Mouse (Mus musculus) R1 (cell line): ENCODE data around the gene Gm7137.
"Not testable (repeated sequence)": the region's sequence is repeated elsewhere in the genome, so short reads cannot be mapped to it uniquely, and the experiment has no call there.

Experiments used
- DNase-seq: peaks from one replicate; pipeline ENCODE4 v3.0.0-alpha.2; 2018; ENCODE audit warnings: low read depth, low spot score

Gene Gm7137

GRCm38 (mm10) chr10:77752312-77752711 lies 35.7 kb downstream of the Gm7137 start:
- DNase-seq, result not testable (repeated sequence)

DNA sequence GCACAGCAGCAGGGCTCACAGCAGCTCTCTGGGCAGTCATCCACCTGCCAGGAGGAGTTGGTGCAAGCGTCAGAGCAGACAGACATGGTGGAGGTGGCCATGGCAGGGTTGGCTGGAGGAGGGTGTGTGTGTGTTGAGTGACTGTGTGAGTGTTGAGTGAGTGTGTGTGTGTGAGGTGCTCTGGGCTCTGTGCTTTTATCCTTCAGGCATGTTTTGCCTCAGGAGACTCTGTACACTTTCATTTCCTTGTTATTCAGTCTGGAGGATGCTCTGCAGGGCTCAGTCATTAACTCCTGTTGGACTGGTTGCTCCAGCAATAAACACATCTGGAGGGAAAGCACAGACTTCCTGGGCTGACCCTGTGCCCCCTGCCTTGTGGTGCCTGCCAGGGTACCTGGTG lies 36.7 kb downstream of the Gm7137 start, which contains the start of gene Gm9736:
Gene Gm9736, minus strand, starts transcription at position 101 of the 400 bp plus-strand sequence.
- not testable (repeated sequence) for DNase-seq

GRCm38 (mm10) chr10:77750686-77751085 lies 37.3 kb downstream of the Gm7137 start:
- DNase-seq, result not testable (repeated sequence)

DNA sequence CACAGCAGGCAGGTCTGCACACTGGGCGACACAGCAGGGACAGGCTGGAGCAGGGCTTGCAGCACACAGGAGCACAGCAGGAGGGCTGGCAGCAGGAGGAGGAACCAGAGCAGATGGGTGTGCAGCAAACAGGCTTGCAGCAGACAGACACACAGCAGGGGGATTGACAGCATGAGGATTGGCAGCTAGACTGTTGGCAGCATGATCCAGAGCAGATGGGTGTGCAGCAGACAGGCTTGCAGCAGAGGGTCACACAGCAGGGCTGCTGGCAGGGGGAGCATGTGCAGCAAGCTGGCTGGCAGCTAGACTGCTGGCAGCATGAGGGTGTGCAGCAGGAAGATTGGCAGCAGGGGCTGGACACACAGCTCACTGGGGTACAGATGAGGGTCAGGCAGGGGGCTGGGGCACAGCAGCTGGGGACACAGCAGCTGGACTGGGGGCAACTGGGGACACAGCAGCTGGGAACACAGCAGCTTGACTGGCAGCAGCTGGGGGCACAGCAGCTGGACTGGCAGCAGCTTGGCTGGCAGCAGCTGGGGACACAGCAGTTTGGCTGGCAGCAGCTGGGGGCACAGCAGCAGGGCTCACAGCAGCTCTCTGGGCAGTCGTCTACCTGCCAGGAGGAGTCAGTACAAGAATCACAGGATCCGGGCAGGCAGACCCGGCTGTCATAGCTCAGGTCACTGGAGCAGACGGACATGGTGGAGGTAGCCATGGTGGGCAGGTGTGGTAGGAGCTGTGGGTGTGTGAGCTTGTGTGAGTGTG lies 45.9 kb downstream of the Gm7137 start, which contains the start of gene Gm18596:
Gene Gm18596, minus strand, starts transcription at position 715 of the 765 bp plus-strand sequence.
- DNase-seq, result not testable (repeated sequence)

DNA sequence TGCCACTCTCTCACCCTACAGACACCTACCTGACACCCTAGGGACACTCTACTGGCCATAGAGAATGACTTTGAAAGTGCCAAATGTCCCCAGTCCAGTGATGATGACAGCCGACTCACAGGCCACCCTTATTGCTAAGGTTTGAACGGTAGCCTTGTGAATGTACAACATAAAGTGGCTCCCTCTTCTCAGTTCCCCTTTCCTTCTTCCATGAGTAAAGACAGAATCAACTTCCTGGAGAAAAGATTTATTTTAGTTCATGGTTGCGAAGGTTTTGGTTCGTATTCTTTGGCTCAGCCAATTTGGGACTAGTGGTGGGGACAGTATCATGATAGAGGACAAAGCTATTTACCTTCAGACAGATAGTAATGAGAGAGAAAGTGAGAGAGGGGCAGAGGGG lies 49.1 kb downstream of the Gm7137 start:
- DNase-seq, result no peak
